Mouse (Mus musculus): ENCODE results near the gene Map1s. TPM values are rescaled to one million over a fixed set of nuclear protein-coding genes. Genes with fewer than 3 reads are reported as not detected.

Gene Map1s
- total and polyA plus RNA-seq, 3 experiments, result 9.5 to 51.4 (median 30.9) TPM

- in situ Hi-C loops (cut with MboI; ENCODE audit: low pct_ligation_motif_present, low pct_unique_long_range_greater_than_20kb, low sequenced_read_pairs), result no loop called here
Observed at GRCm38 (mm10) chr8:70928096-70928495, 22.4 kb downstream of the Map1s start.

GRCm38 (mm10) chr8:70928778-70929322, 23.1 kb downstream of the Map1s start:
- Histone ChIP-seq H3K4me2 (ENCODE audit: insufficient read depth, low read depth, poor library complexity, severe bottlenecking) (no peak overlapping the region), H3K4me3 (replicated peaks in 1 of 3; ENCODE audit: low read depth in 2 of 3, low read length in 2 of 3, poor library complexity in 1 of 3) (no peak overlapping the region), H3K27me3 (replicated peaks) (no peaks in the 10 kb centered on the region), H3K36me3 (replicated peaks in 1 of 2; ENCODE audit: control insufficient read depth in 1 of 2, insufficient read depth in 1 of 2, low read length in 1 of 2) (no peaks in the 10 kb centered on the region), H3K4me1 (ENCODE audit: control insufficient read depth in 1 of 2, insufficient read depth in 2 of 2) (peaks cover 0 to 11% of the 10 kb centered on the region in 2 experiments; a peak in 2 of 4 replicates), H3K9ac (ENCODE audit: insufficient read depth, low read depth) (no peak overlapping the region), H3K79me2 (replicated peaks; ENCODE audit: control insufficient read depth, extremely low read depth, insufficient read depth, poor library complexity, severe bottlenecking) (no peaks in the 10 kb centered on the region), H3K27ac (ENCODE audit: insufficient read depth, low read depth) (no peak overlapping the region), H3K9me3 (replicated peaks; ENCODE audit: low read length) (no peaks in the 10 kb centered on the region)
- dilution Hi-C loops (cut with MboI; ENCODE audit: extremely low pct_ligation_motif_present, extremely low pct_unique_long_range_greater_than_20kb, low sequenced_read_pairs) (no loop called here), in situ Hi-C loops (cut with MboI; ENCODE audit: low pct_ligation_motif_present, low pct_unique_long_range_greater_than_20kb, low sequenced_read_pairs) (no loop called here)
- no peak for TF ChIP-seq POLR2AphosphoS2 (IDR thresholded peaks at IDR 0.05; ENCODE audit: low read depth, low read length)
- TF ChIP-seq PAX5 (IDR thresholded peaks at IDR 0.05; ENCODE audit: low read length), result no peak
- no peak for TF ChIP-seq E2F4 (IDR thresholded peaks at IDR 0.05; ENCODE audit: insufficient replicate concordance, low read depth, low read length)
- no peak for TF ChIP-seq ZKSCAN1 (IDR thresholded peaks at IDR 0.05; ENCODE audit: borderline replicate concordance, low read depth, low read length)
- TF ChIP-seq MAX (IDR thresholded peaks at IDR 0.05; ENCODE audit: low read length), result no peak
- no peak for TF ChIP-seq MYC (IDR thresholded peaks at IDR 0.05; ENCODE audit: low read depth, low read length)
- no peak for DNase-seq (ENCODE audit: extremely low read depth)

More at GRCm38 (mm10) chr8:70928096-70928495, 22.4 kb downstream of the Map1s start:
- no peaks in the 10 kb centered on the region for H3K36me3 ChIP-seq (replicated peaks in 1 of 2; ENCODE audit: control insufficient read depth in 1 of 2, insufficient read depth in 1 of 2, low read length in 1 of 2)
- TF ChIP-seq ZMIZ1 (IDR thresholded peaks at IDR 0.05; ENCODE audit: low read depth, low read length), result no peak
- H3K9me3 ChIP-seq (replicated peaks; ENCODE audit: low read length), result no peaks in the 10 kb centered on the region
- no peak overlapping the region for H3K9ac ChIP-seq (ENCODE audit: insufficient read depth, low read depth)
- H3K4me1 ChIP-seq (ENCODE audit: control insufficient read depth in 1 of 2, insufficient read depth in 2 of 2), result peaks cover 0 to 11% of the 10 kb centered on the region in 2 experiments; a peak in 2 of 4 replicates
- no peak overlapping the region for H3K27ac ChIP-seq (ENCODE audit: insufficient read depth, low read depth)
- no peak overlapping the region for H3K4me3 ChIP-seq (replicated peaks in 1 of 3; ENCODE audit: low read depth in 2 of 3, low read length in 2 of 3, poor library complexity in 1 of 3)
- no peak for DNase-seq (ENCODE audit: extremely low read depth)
- H3K79me2 ChIP-seq (replicated peaks; ENCODE audit: control insufficient read depth, extremely low read depth, insufficient read depth, poor library complexity, severe bottlenecking), result no peaks in the 10 kb centered on the region
- dilution Hi-C loops (cut with MboI; ENCODE audit: extremely low pct_ligation_motif_present, extremely low pct_unique_long_range_greater_than_20kb, low sequenced_read_pairs), result no loop called here
- H3K4me2 ChIP-seq (ENCODE audit: insufficient read depth, low read depth, poor library complexity, severe bottlenecking), result no peak overlapping the region
- H3K27me3 ChIP-seq (replicated peaks), result no peaks in the 10 kb centered on the region

GRCm38 (mm10) chr8:70931731-70932130, 26.0 kb downstream of the Map1s start:
- in situ Hi-C loops (cut with MboI; ENCODE audit: low pct_ligation_motif_present, low pct_unique_long_range_greater_than_20kb, low sequenced_read_pairs), result no loop called here
- dilution Hi-C loops (cut with MboI; ENCODE audit: extremely low pct_ligation_motif_present, extremely low pct_unique_long_range_greater_than_20kb, low sequenced_read_pairs), result no loop called here
- Histone ChIP-seq H3K9ac (ENCODE audit: insufficient read depth, low read depth) (no peak overlapping the region), H3K4me3 (replicated peaks in 1 of 3; ENCODE audit: low read depth in 2 of 3, low read length in 2 of 3, poor library complexity in 1 of 3) (no peak overlapping the region), H3K9me3 (replicated peaks; ENCODE audit: low read length) (no peaks in the 10 kb centered on the region), H3K4me2 (ENCODE audit: insufficient read depth, low read depth, poor library complexity, severe bottlenecking) (no peak overlapping the region), H3K4me1 (ENCODE audit: control insufficient read depth in 1 of 2, insufficient read depth in 2 of 2) (peaks cover 0 to under 1% of the 10 kb centered on the region in 2 experiments; a peak in 1 of 4 replicates), H3K27me3 (replicated peaks) (peaks cover 12% of the 10 kb centered on the region), H3K27ac (ENCODE audit: insufficient read depth, low read depth) (no peak overlapping the region), H3K79me2 (replicated peaks; ENCODE audit: control insufficient read depth, extremely low read depth, insufficient read depth, poor library complexity, severe bottlenecking) (no peaks in the 10 kb centered on the region), H3K36me3 (replicated peaks in 1 of 2; ENCODE audit: control insufficient read depth in 1 of 2, insufficient read depth in 1 of 2, low read length in 1 of 2) (no peaks in the 10 kb centered on the region)
- no peak for DNase-seq (ENCODE audit: extremely low read depth)
- no peak for TF ChIP-seq HCFC1 (IDR thresholded peaks at IDR 0.05; ENCODE audit: low read depth, low read length)
- no peak for TF ChIP-seq JUN (IDR thresholded peaks at IDR 0.05; ENCODE audit: insufficient read depth, low read depth, low read length)
- no peak for TF ChIP-seq JUND (conservative IDR thresholded peaks at IDR 0.05; ENCODE audit: low read depth, low read length)
- no peak for TF ChIP-seq MXI1 (IDR thresholded peaks at IDR 0.05; ENCODE audit: low read depth, low read length)
- TF ChIP-seq MAZ (IDR thresholded peaks at IDR 0.05; ENCODE audit: low read depth, low read length), result no peak
- no peak for TF ChIP-seq ZMIZ1 (IDR thresholded peaks at IDR 0.05; ENCODE audit: low read depth, low read length)
- no peak for TF ChIP-seq RAD21 (IDR thresholded peaks at IDR 0.05; ENCODE audit: low read depth, low read length)
